Mouse (Mus musculus): ENCODE results near the gene Lrguk. TPM values are rescaled to one million over a fixed set of nuclear protein-coding genes. Genes with fewer than 3 reads are reported as not detected.

The Lrguk gene
- polyA plus RNA-seq, 1 experiment from 2014 or later = 0.59 TPM

DNA sequence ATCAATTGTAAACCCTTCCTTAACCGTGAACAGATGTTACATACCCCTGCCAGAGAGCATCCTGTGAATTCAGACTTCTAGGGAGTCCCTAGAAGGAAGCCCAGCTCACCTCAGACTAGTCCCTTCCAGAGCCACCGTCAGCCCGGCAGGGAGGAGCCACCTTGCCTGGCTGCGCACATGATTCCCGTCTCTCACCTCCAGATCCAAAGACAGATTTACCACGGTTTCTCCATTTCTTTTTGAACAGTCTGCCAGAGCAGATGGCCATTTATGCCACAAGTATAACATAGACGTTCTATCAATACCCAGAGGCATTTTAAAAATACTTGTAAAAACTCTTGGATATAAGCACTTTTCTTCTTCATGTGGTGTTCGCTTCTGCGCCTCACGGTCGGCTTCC, 46.3 kb downstream of the Lrguk start:
- Histone ChIP-seq H3K4me2 (ENCODE audit: low read depth, severe bottlenecking) (no peak overlapping the region), H3K4me1 (ENCODE audit: control insufficient read depth, insufficient read depth, low read length) (no peaks in the 10 kb centered on the region), H3K9ac (ENCODE audit: low read length) (no peak overlapping the region), H3K36me3 (ENCODE audit: control insufficient read depth, insufficient read depth, low read length) (no peaks in the 10 kb centered on the region), H3K27me3 (ENCODE audit: control insufficient read depth, insufficient read depth, low read length) (no peaks in the 10 kb centered on the region), H3K4me3 (ENCODE audit: low read depth, low read length) (no peak overlapping the region), H3K27ac (replicated peaks; ENCODE audit: low read depth, low read length) (no peak overlapping the region), H3K9me3 (ENCODE audit: control insufficient read depth, low read length) (no peaks in the 10 kb centered on the region)
- ATAC-seq (ENCODE audit: insufficient number of reproducible peaks, low FRiP score, low TSS enrichment, low read depth) = no peak
- 81% methylated on average over 11 of the region's 11 CpGs for WGBS
- DNase-seq (ENCODE audit: low spot score) = no peak

DNA sequence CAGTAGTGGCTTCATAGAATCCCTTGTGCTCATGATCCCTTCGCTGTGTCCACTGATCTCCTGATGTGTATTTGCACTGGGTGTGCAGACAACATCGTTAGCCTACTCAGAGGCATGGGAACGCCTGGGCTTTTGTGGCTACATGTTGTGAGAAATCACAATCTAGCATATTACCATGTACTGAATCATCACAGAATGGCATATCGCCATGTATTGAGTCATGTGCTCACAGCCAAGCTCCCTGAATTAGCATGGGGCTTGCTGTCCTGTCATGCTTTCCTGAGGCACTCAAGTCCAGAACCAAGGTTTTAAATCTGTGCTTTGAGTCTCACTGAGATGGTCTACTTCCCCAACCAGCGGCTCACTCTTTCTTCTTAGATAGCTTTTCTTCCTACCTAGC, 54.2 kb downstream of the Lrguk start:
- H3K4me1 ChIP-seq (ENCODE audit: control insufficient read depth, insufficient read depth, low read length) = no peaks in the 10 kb centered on the region
- no peaks in the 10 kb centered on the region for H3K9me3 ChIP-seq (ENCODE audit: control insufficient read depth, low read length)
- DNase-seq (ENCODE audit: low spot score) = no peak
- no peaks in the 10 kb centered on the region for H3K36me3 ChIP-seq (ENCODE audit: control insufficient read depth, insufficient read depth, low read length)
- H3K4me2 ChIP-seq (ENCODE audit: low read depth, severe bottlenecking) = no peak overlapping the region
- no peak for ATAC-seq (ENCODE audit: insufficient number of reproducible peaks, low FRiP score, low TSS enrichment, low read depth)
- 89% methylated on average over 5 of the region's 5 CpGs for WGBS
- H3K9ac ChIP-seq (ENCODE audit: low read length) = no peak overlapping the region
- no peak overlapping the region for H3K27ac ChIP-seq (replicated peaks; ENCODE audit: low read depth, low read length)
- H3K4me3 ChIP-seq (ENCODE audit: low read depth, low read length) = no peak overlapping the region
- H3K27me3 ChIP-seq (ENCODE audit: control insufficient read depth, insufficient read depth, low read length) = no peaks in the 10 kb centered on the region

DNA sequence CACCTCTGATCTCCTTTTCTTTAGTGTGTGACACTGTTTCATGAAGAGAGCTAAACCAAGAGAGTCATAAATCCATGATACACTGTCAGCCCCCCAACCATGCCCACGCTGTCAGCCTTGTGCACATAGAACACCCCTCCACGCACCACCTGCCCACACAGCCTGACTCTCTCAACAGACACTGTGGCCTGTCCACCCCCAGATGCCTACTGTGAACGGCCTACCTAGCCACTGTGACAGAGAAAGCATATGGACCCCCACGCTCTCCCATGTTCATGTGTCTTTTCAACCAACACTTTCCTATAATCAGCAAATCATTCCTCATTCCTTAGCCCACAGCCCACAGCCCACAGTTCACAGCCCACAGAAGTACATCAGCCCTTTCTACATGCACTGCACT, 58.5 kb downstream of the Lrguk start:
- Histone ChIP-seq H3K36me3 (ENCODE audit: control insufficient read depth, insufficient read depth, low read length) (no peaks in the 10 kb centered on the region), H3K9ac (ENCODE audit: low read length) (no peak overlapping the region), H3K4me2 (ENCODE audit: low read depth, severe bottlenecking) (no peak overlapping the region), H3K9me3 (ENCODE audit: control insufficient read depth, low read length) (no peaks in the 10 kb centered on the region), H3K4me3 (ENCODE audit: low read depth, low read length) (no peak overlapping the region), H3K27ac (replicated peaks; ENCODE audit: low read depth, low read length) (no peak overlapping the region), H3K27me3 (ENCODE audit: control insufficient read depth, insufficient read depth, low read length) (no peaks in the 10 kb centered on the region), H3K4me1 (ENCODE audit: control insufficient read depth, insufficient read depth, low read length) (no peaks in the 10 kb centered on the region)
- DNase-seq (ENCODE audit: low spot score) = no peak
- ATAC-seq (ENCODE audit: insufficient number of reproducible peaks, low FRiP score, low TSS enrichment, low read depth) = no peak
- 89% methylated on average over 4 of the region's 4 CpGs for WGBS

- ATAC-seq (ENCODE audit: insufficient number of reproducible peaks, low FRiP score, low TSS enrichment, low read depth) (no peak), DNase-seq (ENCODE audit: low spot score) (no peak)
- Histone ChIP-seq H3K9ac (ENCODE audit: low read length) (no peak overlapping the region), H3K9me3 (ENCODE audit: control insufficient read depth, low read length) (no peaks in the 10 kb centered on the region), H3K4me2 (ENCODE audit: low read depth, severe bottlenecking) (no peak overlapping the region), H3K27ac (replicated peaks; ENCODE audit: low read depth, low read length) (no peak overlapping the region), H3K27me3 (ENCODE audit: control insufficient read depth, insufficient read depth, low read length) (no peaks in the 10 kb centered on the region), H3K4me3 (ENCODE audit: low read depth, low read length) (no peak overlapping the region), H3K4me1 (ENCODE audit: control insufficient read depth, insufficient read depth, low read length) (no peaks in the 10 kb centered on the region), H3K36me3 (ENCODE audit: control insufficient read depth, insufficient read depth, low read length) (no peaks in the 10 kb centered on the region)
- WGBS = 79% methylated on average over 3 of the region's 3 CpGs
Measured at GRCm38 (mm10) chr6:34088986-34089385, 59.7 kb downstream of the Lrguk start.

GRCm38 (mm10) chr6:34091537-34091936, 62.3 kb downstream of the Lrguk start:
- Histone ChIP-seq H3K4me3 (ENCODE audit: low read depth, low read length) (no peak overlapping the region), H3K27ac (replicated peaks; ENCODE audit: low read depth, low read length) (no peak overlapping the region), H3K4me1 (ENCODE audit: control insufficient read depth, insufficient read depth, low read length) (no peaks in the 10 kb centered on the region), H3K27me3 (ENCODE audit: control insufficient read depth, insufficient read depth, low read length) (no peaks in the 10 kb centered on the region), H3K9ac (ENCODE audit: low read length) (no peak overlapping the region), H3K4me2 (ENCODE audit: low read depth, severe bottlenecking) (no peak overlapping the region), H3K36me3 (ENCODE audit: control insufficient read depth, insufficient read depth, low read length) (no peaks in the 10 kb centered on the region), H3K9me3 (ENCODE audit: control insufficient read depth, low read length) (no peaks in the 10 kb centered on the region)
- no peak for ATAC-seq (ENCODE audit: insufficient number of reproducible peaks, low FRiP score, low TSS enrichment, low read depth)
- 73% methylated on average over 3 of the region's 3 CpGs for WGBS
- DNase-seq (ENCODE audit: low spot score) = no peak

DNA sequence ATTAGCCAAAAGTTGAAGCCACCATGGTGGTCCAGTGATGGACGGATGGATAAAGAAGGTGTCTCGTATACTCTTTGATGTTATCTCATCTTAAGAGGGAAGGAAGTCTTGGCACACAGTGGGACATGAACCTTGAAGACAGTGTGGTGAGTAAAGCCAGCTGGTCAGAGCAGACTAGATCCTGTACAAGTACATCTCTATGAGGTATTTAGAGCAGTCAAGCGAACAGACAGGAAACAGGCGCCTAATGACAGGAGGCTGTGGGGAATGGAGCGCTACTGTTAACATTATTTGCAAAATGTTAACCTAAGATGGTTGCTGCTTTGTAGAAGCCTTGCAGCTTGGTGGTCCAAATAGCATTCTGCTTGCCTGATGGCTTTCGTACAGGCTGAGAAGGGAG, 67.0 kb downstream of the Lrguk start:
- H3K4me2 ChIP-seq (ENCODE audit: low read depth, severe bottlenecking) = no peak overlapping the region
- H3K27ac ChIP-seq (replicated peaks; ENCODE audit: low read depth, low read length) = no peak overlapping the region
- DNase-seq (ENCODE audit: low spot score) (no peak), ATAC-seq (ENCODE audit: insufficient number of reproducible peaks, low FRiP score, low TSS enrichment, low read depth) (no peak)
- H3K36me3 ChIP-seq (ENCODE audit: control insufficient read depth, insufficient read depth, low read length) = no peaks in the 10 kb centered on the region
- H3K9ac ChIP-seq (ENCODE audit: low read length) = no peak overlapping the region
- H3K27me3 ChIP-seq (ENCODE audit: control insufficient read depth, insufficient read depth, low read length) = no peaks in the 10 kb centered on the region
- WGBS = 92% methylated on average over 6 of the region's 6 CpGs
- no peaks in the 10 kb centered on the region for H3K9me3 ChIP-seq (ENCODE audit: control insufficient read depth, low read length)
- no peak overlapping the region for H3K4me3 ChIP-seq (ENCODE audit: low read depth, low read length)
- no peaks in the 10 kb centered on the region for H3K4me1 ChIP-seq (ENCODE audit: control insufficient read depth, insufficient read depth, low read length)

DNA sequence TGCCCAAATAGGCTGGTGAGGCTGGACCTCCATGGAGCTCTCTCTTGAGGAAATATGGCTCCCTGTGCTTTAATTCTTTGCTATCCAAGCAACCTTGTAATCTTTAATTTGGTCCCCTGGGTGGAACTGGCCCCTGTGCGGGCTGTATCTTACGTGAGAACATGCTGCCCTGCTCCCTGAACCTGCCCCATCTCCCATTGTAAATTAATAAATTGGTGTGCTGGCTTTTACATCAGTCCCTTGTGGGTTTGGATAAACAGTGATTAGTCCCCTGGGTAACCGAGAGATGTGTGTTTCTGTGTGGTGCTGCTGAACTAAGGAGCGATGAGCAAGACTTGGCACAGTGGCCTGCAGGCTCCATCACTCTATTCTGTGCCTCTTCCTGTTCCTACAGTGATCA, 67.7 kb downstream of the Lrguk start:
- DNase-seq (ENCODE audit: low spot score) = no peak
- no peaks in the 10 kb centered on the region for H3K9me3 ChIP-seq (ENCODE audit: control insufficient read depth, low read length)
- H3K27me3 ChIP-seq (ENCODE audit: control insufficient read depth, insufficient read depth, low read length) = no peaks in the 10 kb centered on the region
- no peaks in the 10 kb centered on the region for H3K36me3 ChIP-seq (ENCODE audit: control insufficient read depth, insufficient read depth, low read length)
- ATAC-seq (ENCODE audit: insufficient number of reproducible peaks, low FRiP score, low TSS enrichment, low read depth) = no peak
- H3K4me3 ChIP-seq (ENCODE audit: low read depth, low read length) = no peak overlapping the region
- no peak overlapping the region for H3K27ac ChIP-seq (replicated peaks; ENCODE audit: low read depth, low read length)
- WGBS = 83% methylated on average over 4 of the region's 4 CpGs
- no peak overlapping the region for H3K9ac ChIP-seq (ENCODE audit: low read length)
- H3K4me2 ChIP-seq (ENCODE audit: low read depth, severe bottlenecking) = no peak overlapping the region
- no peaks in the 10 kb centered on the region for H3K4me1 ChIP-seq (ENCODE audit: control insufficient read depth, insufficient read depth, low read length)

GRCm38 (mm10) chr6:34099725-34100124, 70.5 kb downstream of the Lrguk start:
- no peaks in the 10 kb centered on the region for H3K4me1 ChIP-seq (ENCODE audit: control insufficient read depth, insufficient read depth, low read length)
- H3K27ac ChIP-seq (replicated peaks; ENCODE audit: low read depth, low read length) = no peak overlapping the region
- H3K27me3 ChIP-seq (ENCODE audit: control insufficient read depth, insufficient read depth, low read length) = no peaks in the 10 kb centered on the region
- H3K4me3 ChIP-seq (ENCODE audit: low read depth, low read length) = no peak overlapping the region
- 66% methylated on average over 6 of the region's 6 CpGs for WGBS
- no peak overlapping the region for H3K9ac ChIP-seq (ENCODE audit: low read length)
- ATAC-seq (ENCODE audit: insufficient number of reproducible peaks, low FRiP score, low TSS enrichment, low read depth) (no peak), DNase-seq (ENCODE audit: low spot score) (no peak)
- H3K9me3 ChIP-seq (ENCODE audit: control insufficient read depth, low read length) = no peaks in the 10 kb centered on the region
- H3K4me2 ChIP-seq (ENCODE audit: low read depth, severe bottlenecking) = no peak overlapping the region
- H3K36me3 ChIP-seq (ENCODE audit: control insufficient read depth, insufficient read depth, low read length) = no peaks in the 10 kb centered on the region

DNA sequence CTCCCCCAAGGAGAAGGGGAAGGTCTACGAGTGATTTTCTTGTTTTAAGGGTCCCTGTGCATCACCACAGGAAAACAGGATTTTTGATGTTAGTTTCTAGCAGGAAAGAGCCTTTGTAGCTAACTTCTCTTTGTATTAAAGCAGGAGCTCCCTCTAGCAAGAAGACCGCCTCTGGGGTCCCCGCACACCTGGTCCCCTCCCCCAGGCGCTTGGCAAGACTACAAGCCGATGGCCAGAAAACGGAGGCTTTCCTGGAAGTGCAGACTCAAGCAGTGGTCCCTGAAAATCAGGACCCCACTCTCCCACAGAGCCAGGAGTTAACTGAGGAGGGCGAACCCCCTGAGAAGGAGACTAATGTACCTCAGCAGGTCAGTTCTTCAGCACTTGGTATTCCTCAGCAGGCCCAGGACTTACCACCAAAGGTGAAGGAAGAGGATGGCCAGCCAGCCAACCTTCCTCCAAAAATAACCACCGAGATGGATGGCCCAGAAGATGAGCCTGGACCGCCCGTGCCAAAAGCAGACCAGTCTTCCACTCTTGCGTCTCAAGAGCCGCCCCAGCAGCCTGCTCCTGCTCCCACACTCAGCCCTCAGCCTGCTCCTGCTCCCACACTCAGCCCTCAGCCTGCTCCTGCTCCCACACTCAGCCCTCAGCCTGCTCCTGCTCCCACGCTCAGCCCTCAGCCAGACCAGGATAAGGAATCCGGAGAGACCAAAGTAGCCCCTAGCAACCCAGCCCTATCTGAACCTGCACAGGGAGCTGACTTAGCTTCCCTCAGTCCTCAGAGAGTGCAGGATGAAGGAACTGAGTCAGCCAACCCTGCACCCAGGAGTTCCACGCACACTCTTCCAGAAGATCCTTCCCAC, 72.5 kb downstream of the Lrguk start:
- H3K4me1 ChIP-seq (ENCODE audit: control insufficient read depth, insufficient read depth, low read length) = no peaks in the 10 kb centered on the region
- WGBS = 92% methylated on average over 15 of the region's 15 CpGs
- no peak overlapping the region for H3K4me2 ChIP-seq (ENCODE audit: low read depth, severe bottlenecking)
- H3K9me3 ChIP-seq (ENCODE audit: control insufficient read depth, low read length) = no peaks in the 10 kb centered on the region
- H3K27ac ChIP-seq (replicated peaks; ENCODE audit: low read depth, low read length) = no peak overlapping the region
- H3K9ac ChIP-seq (ENCODE audit: low read length) = no peak overlapping the region
- no peak for DNase-seq (ENCODE audit: low spot score)
- H3K4me3 ChIP-seq (ENCODE audit: low read depth, low read length) = no peak overlapping the region
- ATAC-seq (ENCODE audit: insufficient number of reproducible peaks, low FRiP score, low TSS enrichment, low read depth) = no peak
- H3K36me3 ChIP-seq (ENCODE audit: control insufficient read depth, insufficient read depth, low read length) = no peaks in the 10 kb centered on the region
- 0 out of 2 replicates have a peak, but pooled peaks cover 2% of the 10 kb centered on the region for H3K27me3 ChIP-seq (ENCODE audit: control insufficient read depth, insufficient read depth, low read length)
